Mouse (Mus musculus) CH12.LX (cell line): ENCODE measurements around the gene Tm9sf4. TPM values are rescaled to one million over a fixed set of nuclear protein-coding genes. Genes with fewer than 3 reads are reported as not detected.

Experiments used
- DNase-seq: peaks from one replicate; pipeline ENCODE4 v3.0.0-alpha.2; 2013; ENCODE audit errors: extremely low read depth
- H3K27ac ChIP-seq: 2 replicates; pipeline ENCODE4 v1.5.1; 2012; ENCODE audit warnings: low read depth, mild to moderate bottlenecking, control low read depth, moderate library complexity; ENCODE audit not compliant: insufficient read depth
- H3K27me3 ChIP-seq: replicated peaks from 2 replicates; pipeline ENCODE3; 2012; ENCODE audit warnings: inconsistent platforms
- H3K36me3 ChIP-seq, 2 experiments: replicated peaks in 1 of 2; 2 replicates each; pipeline versions ENCODE3 to v1.6.1; 2012; ENCODE audit warnings: inconsistent platforms in 1 of 2, low read length in 1 of 2, mild to moderate bottlenecking in 1 of 2, mixed read lengths in 1 of 2, moderate library complexity in 1 of 2; ENCODE audit not compliant: control insufficient read depth in 1 of 2, insufficient read depth in 1 of 2
- H3K4me1 ChIP-seq, 2 experiments: 2 replicates each; pipeline ENCODE4 v1.6.1; 2012; ENCODE audit warnings: inconsistent platforms in 1 of 2, moderate library complexity in 1 of 2; ENCODE audit not compliant: insufficient read depth in 2 of 2, control insufficient read depth in 1 of 2
- H3K4me2 ChIP-seq: 2 replicates; pipeline ENCODE4 v1.6.1; 2012; ENCODE audit warnings: low read depth, mild to moderate bottlenecking, control low read depth; ENCODE audit not compliant: poor library complexity, insufficient read depth, severe bottlenecking
- H3K4me3 ChIP-seq, 3 experiments: fragments of 150-350 bp in 1 of 3; sonication (generic) in 1 of 3; replicated peaks in 1 of 3; 2 replicates each; pipeline versions ENCODE3 to v1.5.1; 2011 to 2012; ENCODE audit warnings: low read depth in 2 of 3, low read length in 2 of 3, mild to moderate bottlenecking in 2 of 3, moderate library complexity in 2 of 3, control low read depth in 1 of 3, improper control_type of control experiment in 1 of 3, inconsistent platforms in 1 of 3, mixed read lengths in 1 of 3; ENCODE audit not compliant: poor library complexity in 1 of 3
- H3K79me2 ChIP-seq: replicated peaks from 2 replicates; pipeline ENCODE4 v1.6.1; 2012; ENCODE audit warnings: mild to moderate bottlenecking, moderate library complexity; ENCODE audit not compliant: control insufficient read depth, poor library complexity, insufficient read depth, severe bottlenecking; ENCODE audit errors: extremely low read depth
- H3K9ac ChIP-seq: 2 replicates; pipeline ENCODE4 v1.6.1; 2012; ENCODE audit warnings: low read depth, mild to moderate bottlenecking, control low read depth, moderate library complexity; ENCODE audit not compliant: insufficient read depth
- H3K9me3 ChIP-seq: replicated peaks from 2 replicates; pipeline ENCODE3; 2012; ENCODE audit warnings: low read length, inconsistent platforms, mixed read lengths
- BHLHE40 ChIP-seq: IDR thresholded peaks from 2 replicates; pipeline ENCODE4 v1.6.1; 2011; ENCODE audit warnings: mild to moderate bottlenecking, low read depth, low read length, improper control_type of control experiment
- CTCF ChIP-seq, 2 experiments: IDR thresholded peaks in 1 of 2; conservative IDR thresholded peaks in 1 of 2; 2 replicates each; pipeline ENCODE4 v1.5.1; 2011 to 2012; ENCODE audit warnings: low read depth in 2 of 2, low read length in 2 of 2, improper control_type of control experiment in 1 of 2, inconsistent platforms in 1 of 2, mild to moderate bottlenecking in 1 of 2, moderate library complexity in 1 of 2
- ELF1 ChIP-seq: IDR thresholded peaks from 2 replicates; pipeline ENCODE4 v1.6.1; 2014; ENCODE audit warnings: low read depth, mild to moderate bottlenecking, inconsistent platforms, low read length, improper control_type of control experiment
- GABPA ChIP-seq: IDR thresholded peaks from 2 replicates; pipeline ENCODE4 v1.6.1; 2012; ENCODE audit warnings: low read depth, low read length, improper control_type of control experiment, inconsistent platforms; ENCODE audit not compliant: insufficient replicate concordance
- HCFC1 ChIP-seq: IDR thresholded peaks from 2 replicates; pipeline ENCODE4 v1.6.1; 2012; ENCODE audit warnings: low read depth, mild to moderate bottlenecking, inconsistent platforms, low read length, improper control_type of control experiment
- KAT2A ChIP-seq: IDR thresholded peaks from 2 replicates; pipeline ENCODE4 v1.6.1; 2012; ENCODE audit warnings: low read length, improper control_type of control experiment, inconsistent platforms; ENCODE audit not compliant: insufficient replicate concordance
- MAFK ChIP-seq: IDR thresholded peaks from 2 replicates; pipeline ENCODE4 v1.6.1; 2011; ENCODE audit warnings: low read length, improper control_type of control experiment; ENCODE audit not compliant: insufficient replicate concordance
- MAX ChIP-seq: IDR thresholded peaks from 2 replicates; pipeline ENCODE4 v1.6.1; 2011; ENCODE audit warnings: low read length, improper control_type of control experiment
- MAZ ChIP-seq: IDR thresholded peaks from 2 replicates; pipeline ENCODE4 v1.6.1; 2012; ENCODE audit warnings: low read depth, mild to moderate bottlenecking, inconsistent platforms, low read length, improper control_type of control experiment, moderate library complexity
- MEF2A ChIP-seq: IDR thresholded peaks from 2 replicates; pipeline ENCODE4 v1.6.1; 2014; ENCODE audit warnings: low read depth, mild to moderate bottlenecking, inconsistent platforms, low read length, improper control_type of control experiment, borderline replicate concordance
- NRF1 ChIP-seq: IDR thresholded peaks from 2 replicates; pipeline ENCODE4 v1.6.1; 2014; ENCODE audit warnings: low read depth, mild to moderate bottlenecking, inconsistent platforms, low read length, improper control_type of control experiment, moderate library complexity
- PAX5 ChIP-seq: IDR thresholded peaks from 2 replicates; pipeline ENCODE4 v1.6.1; 2012; ENCODE audit warnings: low read length, inconsistent platforms, mixed read lengths
- POLR2A ChIP-seq: IDR thresholded peaks from 2 replicates; pipeline ENCODE4 v1.6.1; 2011; ENCODE audit warnings: low read depth, mild to moderate bottlenecking, improper control_type of control experiment, low read length
- RCOR1 ChIP-seq: conservative IDR thresholded peaks from 2 replicates; pipeline ENCODE4 v1.6.1; 2012; ENCODE audit warnings: low read depth, mild to moderate bottlenecking, inconsistent platforms, low read length, improper control_type of control experiment
- SIN3A ChIP-seq: IDR thresholded peaks from 2 replicates; pipeline ENCODE4 v1.6.1; 2012; ENCODE audit warnings: low read length, improper control_type of control experiment, inconsistent platforms
- SMC3 ChIP-seq: IDR thresholded peaks from 2 replicates; pipeline ENCODE4 v1.6.1; 2011; ENCODE audit warnings: low read depth, low read length, improper control_type of control experiment
- TBP ChIP-seq: conservative IDR thresholded peaks from 2 replicates; pipeline ENCODE4 v1.6.1; 2011; ENCODE audit warnings: low read depth, low read length, improper control_type of control experiment
- USF1 ChIP-seq: IDR thresholded peaks from 2 replicates; pipeline ENCODE4 v1.6.1; 2014; ENCODE audit warnings: low read depth, mild to moderate bottlenecking, inconsistent platforms, low read length, improper control_type of control experiment
- USF2 ChIP-seq: conservative IDR thresholded peaks from 2 replicates; pipeline ENCODE4 v1.6.1; 2011; ENCODE audit warnings: low read depth, low read length, improper control_type of control experiment
- ZC3H11A ChIP-seq: IDR thresholded peaks from 2 replicates; pipeline ENCODE4 v1.6.1; 2012; ENCODE audit warnings: low read depth, mild to moderate bottlenecking, inconsistent platforms, low read length, improper control_type of control experiment
- ZNF384 ChIP-seq: IDR thresholded peaks from 2 replicates; pipeline ENCODE4 v1.6.1; 2012; ENCODE audit warnings: low read depth, low read length, improper control_type of control experiment, inconsistent platforms
- dilution Hi-C: fragments of 300-500 bp; cut with MboI; formaldehyde crosslinking; loops from 2 replicates; pipeline ENCODE4 v1.14.3; 2020; ENCODE audit warnings: low sequenced_read_pairs; ENCODE audit not compliant: extremely low pct_unique_long_range_greater_than_20kb, extremely low pct_ligation_motif_present
- in situ Hi-C: fragments of 300-500 bp; cut with MboI; formaldehyde crosslinking; loops from 3 replicates; pipeline ENCODE4 v1.14.3; 2019; ENCODE audit warnings: low sequenced_read_pairs, low pct_ligation_motif_present, low pct_unique_long_range_greater_than_20kb, mixed read lengths
- polyA plus RNA-seq: library from polyadenylated mRNA; unstranded; fragments of >175 nt; gene quantifications from 2 replicates; pipeline ENCODE4 v1.2.1, GENCODE M21; 2012; ENCODE audit warnings: low read depth; ENCODE audit not compliant: insufficient read length
- total RNA-seq, 2 experiments: library from RNA; depleted of rRNA; stranded (reverse); fragments of 300-350 nt in 1 of 2; fragments of >200 nt in 1 of 2; gene quantifications; 2 replicates each; pipeline ENCODE4 v1.2.3; 2012 to 2014

The Tm9sf4 gene
- total and polyA plus RNA-seq, 3 experiments: 13.3 to 51.1 (median 30.4) TPM

DNA sequence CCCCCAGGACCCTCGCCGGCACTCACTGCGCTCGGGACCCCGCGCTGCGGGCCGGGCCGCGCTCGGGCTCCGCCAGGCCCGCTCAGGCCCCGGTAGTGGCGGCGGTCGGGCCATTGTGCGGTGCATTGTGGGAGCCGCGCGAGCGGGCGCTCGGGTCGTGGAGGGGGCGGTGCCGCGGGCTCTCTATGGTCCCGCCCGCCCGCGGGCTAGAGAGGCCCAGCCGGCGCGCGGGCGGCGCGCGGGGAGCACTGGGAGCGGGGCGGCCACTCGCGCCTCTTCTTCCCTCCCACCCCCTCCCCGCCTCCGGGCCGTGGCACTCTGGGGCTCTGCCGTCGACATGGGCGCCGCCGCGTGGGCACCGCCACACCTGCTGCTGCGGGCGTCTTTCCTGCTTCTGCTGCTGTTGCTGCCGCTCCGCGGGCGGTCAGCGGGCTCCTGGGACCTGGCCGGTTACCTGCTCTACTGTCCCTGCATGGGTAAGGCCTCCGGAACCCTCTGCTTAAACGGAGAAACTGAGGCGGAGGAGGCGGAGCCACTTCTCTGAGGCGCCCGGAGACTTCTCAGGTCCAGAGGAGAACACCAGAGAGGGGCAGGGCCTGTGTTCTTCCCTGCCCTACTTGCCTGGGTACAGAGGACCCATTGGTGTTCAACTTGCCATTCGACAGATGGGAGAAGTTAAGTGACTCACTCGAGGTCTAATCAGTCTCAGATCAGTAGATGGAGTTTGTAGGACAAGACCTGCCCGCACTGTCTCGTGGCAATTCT is 80.3 kb downstream of the Tm9sf4 start, which contains the start of the genes Plagl2 and Pofut1 (continued):
- TF ChIP-seq BHLHE40 (peak; percentile 26; the same call in 1 of the 2 replicates), MEF2A (peak; percentile 49; the same call in 1 of the 2 replicates), MAFK (no peak), MAZ (peak; percentile 77), HCFC1 (peak; percentile 75), ZNF384 (no peak), MAX (peak; percentile 35; the same call in 1 of the 2 replicates), POLR2A (peak; percentile 79), TBP (peak; percentile 77)

DNA sequence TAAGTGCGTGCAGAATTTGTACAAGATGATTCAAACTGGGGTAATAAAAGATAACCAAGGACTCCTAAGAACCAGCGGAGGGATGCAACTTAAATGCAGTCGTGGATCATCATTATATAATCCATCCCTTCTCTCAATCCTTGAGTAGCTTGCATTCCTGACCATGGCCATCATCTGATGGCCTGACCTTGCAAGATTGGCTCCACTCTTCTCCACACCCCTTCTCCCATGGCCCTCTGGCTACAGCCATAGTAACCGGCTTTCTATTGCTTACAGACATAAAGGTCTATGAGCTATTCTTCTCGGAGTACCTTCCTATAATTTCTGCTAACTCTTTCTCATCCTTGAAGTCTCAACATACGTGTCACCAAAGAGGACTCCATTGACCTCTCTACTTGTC is 81.1 kb downstream of the Tm9sf4 start:
- in situ Hi-C loops (no loop called here), dilution Hi-C loops (no loop called here)
- H3K9me3 ChIP-seq: no peaks in the 10 kb centered on the region
- peaks cover 51% of the 10 kb centered on the region for H3K79me2 ChIP-seq
- H3K4me3 ChIP-seq: peak overlapping the region; percentile 67 to 82 (median 74)
- H3K4me1 ChIP-seq: peaks cover 11 to 55% of the 10 kb centered on the region in 2 experiments
- no peak overlapping the region for H3K27ac ChIP-seq
- H3K4me2 ChIP-seq: peak overlapping the region; percentile 82
- DNase-seq: no peak
- H3K9ac ChIP-seq: peak overlapping the region; percentile 92
- no peaks in the 10 kb centered on the region for H3K27me3 ChIP-seq
- H3K36me3 ChIP-seq: peaks cover 14 to 35% of the 10 kb centered on the region in 2 experiments
- TF ChIP-seq ELF1: no peak
- TF ChIP-seq RCOR1: no peak
- TF ChIP-seq USF1: no peak
- TF ChIP-seq TBP: no peak
- no peak for TF ChIP-seq SMC3
- TF ChIP-seq USF2: no peak
- no peak for TF ChIP-seq SIN3A
- TF ChIP-seq NRF1: no peak
- TF ChIP-seq ZC3H11A: no peak
- TF ChIP-seq BHLHE40: no peak
- TF ChIP-seq ZNF384: no peak
- no peak for TF ChIP-seq CTCF (conservative IDR thresholded peaks at IDR 0.05 in 1 of 2, IDR thresholded peaks at IDR 0.05 in 1 of 2; ENCODE audit: low read depth in 2 of 2, low read length in 2 of 2)
- TF ChIP-seq GABPA: no peak
- TF ChIP-seq PAX5: no peak
- no peak for TF ChIP-seq HCFC1
- TF ChIP-seq KAT2A: no peak
